Mouse (Mus musculus): ENCODE results near the gene Hhat.

GRCm38 (mm10) chr1:192487571-192487970, 283.5 kb downstream of the Hhat start:
- TF ChIP-seq POLR2A (IDR thresholded peaks at IDR 0.05; ENCODE audit: borderline replicate concordance, low read depth, low read length) = no peak
- TF ChIP-seq CTCF (IDR thresholded peaks at IDR 0.05; ENCODE audit: low read depth, low read length) = no peak

All from bone marrow macrophage, adult 2 months (primary cell).